Mouse (Mus musculus): Measurements from ENCODE around the gene Dnm3.

DNA sequence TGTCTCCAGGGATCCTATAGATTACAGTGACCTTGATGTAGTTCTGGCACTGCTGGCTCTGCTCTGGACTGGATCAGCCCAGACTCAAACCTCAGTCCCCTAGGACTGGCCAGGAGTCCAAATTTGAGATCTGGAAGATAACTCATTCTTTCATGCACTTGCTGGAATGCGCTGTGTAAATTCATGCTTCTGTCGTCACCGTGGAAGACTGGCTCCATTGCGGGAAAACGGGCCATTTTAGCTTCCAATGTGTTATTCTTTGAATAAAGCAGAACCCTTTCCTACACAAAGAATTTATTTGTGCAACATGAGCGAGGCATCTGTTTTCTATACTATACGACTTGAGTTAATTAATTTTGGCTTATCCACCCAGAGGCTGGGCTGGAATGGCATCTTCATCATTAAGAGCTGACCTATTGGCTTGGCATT, 457.5 kb downstream of the Dnm3 start:
- TF ChIP-seq CTCF (IDR thresholded peaks at IDR 0.05; ENCODE audit: extremely low read depth, insufficient read length, insufficient replicate concordance, low read depth, low read length) (no peak), POLR2A (IDR thresholded peaks at IDR 0.05; ENCODE audit: low read depth, low read length) (no peak)

Measured in small intestine, adult 2 months (tissue).